Mouse (Mus musculus) midbrain, embryonic 15.5 days (tissue): ENCODE results near the gene Ddrgk1. TPM values are rescaled to one million over a fixed set of nuclear protein-coding genes. Genes with fewer than 3 reads are reported as not detected.
A peak's percentile ranks its signal among the peaks of the same experiment; 100 is the strongest.

Experiments
- ATAC-seq: fragments of 200-750 bp; cut with Nextera tagmentation; replicated peaks from 2 replicates; pipeline ENCODE4 v1.8.0; 2017; ENCODE audit warnings: moderate TSS enrichment
- H3K27ac ChIP-seq: fragments of 300-500 bp; sonication (generic); 2 replicates; pipeline ENCODE4 v1.5.1; 2015; ENCODE audit warnings: mild to moderate bottlenecking, inconsistent platforms
- H3K27me3 ChIP-seq: fragments of 300-500 bp; sonication (generic); replicated peaks from 2 replicates; pipeline ENCODE4 v1.6.1; 2015; ENCODE audit warnings: inconsistent platforms
- H3K36me3 ChIP-seq: fragments of 300-500 bp; sonication (generic); replicated peaks from 2 replicates; pipeline ENCODE4 v1.6.1; 2015; ENCODE audit warnings: inconsistent platforms
- H3K4me1 ChIP-seq: fragments of 300-500 bp; sonication (generic); 2 replicates; pipeline ENCODE4 v1.6.1; 2015; ENCODE audit warnings: inconsistent platforms
- H3K4me2 ChIP-seq: fragments of 300-500 bp; sonication (generic); 2 replicates; pipeline ENCODE4 v1.6.1; 2015; ENCODE audit warnings: inconsistent platforms, mild to moderate bottlenecking, moderate library complexity
- H3K4me3 ChIP-seq: fragments of 300-500 bp; sonication (generic); 2 replicates; pipeline ENCODE4 v1.5.1; 2015; ENCODE audit warnings: mild to moderate bottlenecking, inconsistent platforms
- H3K9ac ChIP-seq: fragments of 300-500 bp; sonication (generic); 2 replicates; pipeline ENCODE4 v1.6.1; 2015; ENCODE audit warnings: mild to moderate bottlenecking, inconsistent platforms
- H3K9me3 ChIP-seq: fragments of 300-500 bp; sonication (generic); 2 replicates; pipeline ENCODE4 v1.6.1; 2016; ENCODE audit warnings: inconsistent platforms
- WGBS: fragments of 180-500 bp; shearing (Covaris S2); methylation state at CpG from one replicate; pipeline ENCODE4 v1.1.7; 2015; ENCODE audit warnings: mixed read lengths; 5-methylcytosine and 5-hydroxymethylcytosine counted together
- polyA plus RNA-seq: library from polyadenylated mRNA; unstranded; fragments of >200 nt; fragmentation: Nextera tagmentation; extraction: Ambion mirVana; gene quantifications from 2 replicates; pipeline ENCODE4 v1.2.1, GENCODE M21; 2015

Gene Ddrgk1
- polyA plus RNA-seq, result 69.4 and 71.0 TPM in 2 replicates

DNA sequence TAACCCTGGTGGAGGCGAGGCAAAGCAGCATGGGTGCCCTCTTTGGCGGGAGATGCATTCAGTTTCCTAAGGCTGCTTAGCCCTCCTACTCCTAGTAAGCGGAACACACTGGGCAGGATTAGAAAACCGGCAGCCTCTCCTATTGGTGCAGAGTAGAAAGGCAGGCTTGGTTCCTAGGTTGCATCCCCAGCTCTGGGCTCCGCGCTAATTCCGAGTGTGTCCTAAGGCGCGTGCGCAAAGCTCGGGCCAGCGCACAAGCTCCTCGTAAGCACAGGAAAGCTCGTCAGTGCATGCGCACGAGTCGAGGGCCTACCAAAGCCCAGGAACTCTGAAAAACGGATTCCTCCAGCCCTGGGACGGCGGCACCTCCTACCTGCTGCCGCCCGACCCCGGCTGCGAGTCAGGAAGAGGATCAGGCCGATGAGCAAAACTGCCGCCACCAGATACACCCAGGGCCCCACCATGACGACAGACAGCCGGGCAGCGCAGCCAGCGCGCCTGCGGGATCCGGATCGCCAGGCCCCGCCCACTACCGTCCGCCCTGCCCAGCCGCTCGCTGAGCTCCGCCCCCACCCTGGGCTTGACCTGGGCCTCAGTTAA lies at the start of gene Ddrgk1:
Gene Ddrgk1 (minus strand): TSS at position 558 of the 600 bp plus-strand sequence.
- under 1% methylated on average over 40 of the region's 40 CpGs for WGBS
- peak; percentile 97 for ATAC-seq
- no peaks in the 10 kb centered on the region for H3K27me3 ChIP-seq
- H3K4me2 ChIP-seq, result peak within 1 kb of the TSS; percentile 59
- peaks cover 30% of the 10 kb centered on the region for H3K4me1 ChIP-seq
- peak within 1 kb of the TSS; percentile 55 for H3K4me3 ChIP-seq
- no peaks in the 10 kb centered on the region for H3K9me3 ChIP-seq
- peak within 1 kb of the TSS; percentile 80 for H3K9ac ChIP-seq
- peak within 1 kb of the TSS; percentile 98 for H3K27ac ChIP-seq
- H3K36me3 ChIP-seq, result no peaks in the 10 kb centered on the region

DNA sequence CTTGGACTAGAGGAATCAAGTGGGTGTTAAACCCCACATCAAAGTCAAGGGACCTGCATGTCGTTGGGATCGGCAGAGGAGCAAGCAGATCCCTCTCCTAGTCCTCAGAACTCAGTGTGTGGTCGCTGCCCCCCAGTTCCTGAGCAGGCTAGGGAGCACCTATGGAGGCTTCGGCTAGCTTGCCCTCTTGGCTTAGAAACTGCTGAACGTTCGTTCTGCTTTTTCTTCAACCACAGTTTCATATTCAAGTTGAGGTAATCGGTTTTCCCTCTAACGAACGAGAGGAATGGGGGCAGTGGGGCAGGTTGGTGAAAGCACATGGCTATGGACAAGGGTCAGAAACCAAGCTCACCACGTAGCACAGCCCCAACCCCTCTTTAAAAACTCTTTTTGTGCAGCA lies 42.6 kb upstream of the Ddrgk1 start:
- no peak overlapping the region for H3K4me3 ChIP-seq
- no peaks in the 10 kb centered on the region for H3K27me3 ChIP-seq
- H3K4me1 ChIP-seq, result no peaks in the 10 kb centered on the region
- no peak overlapping the region for H3K9ac ChIP-seq
- H3K4me2 ChIP-seq, result no peak overlapping the region
- WGBS, result 65% methylated on average over 10 of the region's 10 CpGs
- no peak overlapping the region for H3K27ac ChIP-seq
- peaks cover 34% of the 10 kb centered on the region for H3K36me3 ChIP-seq
- ATAC-seq, result no peak
- H3K9me3 ChIP-seq, result no peaks in the 10 kb centered on the region

DNA sequence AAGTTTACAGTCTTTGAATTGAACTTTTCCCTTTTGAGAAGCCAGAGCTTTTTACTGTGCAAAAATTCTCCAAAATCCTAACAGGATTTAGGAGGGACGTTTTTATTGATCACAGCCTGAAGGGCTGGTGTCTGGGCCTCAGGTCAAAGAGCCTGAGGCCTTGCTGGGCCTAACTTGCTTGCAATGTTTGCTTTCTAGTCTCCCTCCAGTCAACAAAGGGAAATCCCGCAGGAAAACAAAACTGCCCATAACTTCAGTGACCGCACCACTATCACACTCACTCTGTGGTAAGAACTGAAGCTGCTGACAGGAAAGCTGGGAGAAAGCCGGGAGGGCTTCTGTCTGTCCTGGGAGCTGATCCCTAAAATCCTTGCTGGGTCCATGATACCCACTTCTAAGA lies 42.1 kb upstream of the Ddrgk1 start:
- Histone ChIP-seq H3K27ac (no peak overlapping the region), H3K9me3 (no peaks in the 10 kb centered on the region), H3K4me3 (no peak overlapping the region), H3K27me3 (no peaks in the 10 kb centered on the region), H3K4me2 (no peak overlapping the region), H3K4me1 (no peaks in the 10 kb centered on the region), H3K9ac (no peak overlapping the region), H3K36me3 (peaks cover 30% of the 10 kb centered on the region)
- WGBS, result 70% methylated on average over 4 of the region's 4 CpGs
- ATAC-seq, result no peak

DNA sequence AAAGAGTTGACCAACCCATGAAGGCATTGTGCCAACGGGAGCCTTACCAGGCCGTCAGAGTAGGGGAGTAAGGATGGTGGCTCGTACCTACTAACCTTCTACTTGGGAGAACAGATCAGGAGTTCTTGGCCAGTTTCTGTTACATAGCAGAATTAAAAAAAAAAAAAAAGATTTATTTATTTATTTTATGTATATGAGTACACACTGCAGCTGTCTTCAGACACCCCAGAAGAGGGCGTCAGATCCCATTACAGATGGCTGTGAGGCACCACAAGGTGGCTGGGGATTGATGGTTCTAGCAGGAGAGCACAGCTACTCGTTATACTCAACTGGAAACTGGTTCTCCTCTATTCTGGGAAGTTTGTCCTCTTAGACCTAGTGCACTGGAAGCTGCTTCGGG lies 40.7 kb upstream of the Ddrgk1 start:
- H3K4me3 ChIP-seq, result no peak overlapping the region
- no peaks in the 10 kb centered on the region; the same call in 1 of the 2 replicates for H3K27me3 ChIP-seq
- 72% methylated on average over 6 of the region's 6 CpGs for WGBS
- H3K27ac ChIP-seq, result no peak overlapping the region
- no peaks in the 10 kb centered on the region for H3K9me3 ChIP-seq
- H3K4me1 ChIP-seq, result no peaks in the 10 kb centered on the region
- no peak for ATAC-seq
- no peak overlapping the region for H3K4me2 ChIP-seq
- H3K9ac ChIP-seq, result no peak overlapping the region
- H3K36me3 ChIP-seq, result peaks cover 15% of the 10 kb centered on the region

DNA sequence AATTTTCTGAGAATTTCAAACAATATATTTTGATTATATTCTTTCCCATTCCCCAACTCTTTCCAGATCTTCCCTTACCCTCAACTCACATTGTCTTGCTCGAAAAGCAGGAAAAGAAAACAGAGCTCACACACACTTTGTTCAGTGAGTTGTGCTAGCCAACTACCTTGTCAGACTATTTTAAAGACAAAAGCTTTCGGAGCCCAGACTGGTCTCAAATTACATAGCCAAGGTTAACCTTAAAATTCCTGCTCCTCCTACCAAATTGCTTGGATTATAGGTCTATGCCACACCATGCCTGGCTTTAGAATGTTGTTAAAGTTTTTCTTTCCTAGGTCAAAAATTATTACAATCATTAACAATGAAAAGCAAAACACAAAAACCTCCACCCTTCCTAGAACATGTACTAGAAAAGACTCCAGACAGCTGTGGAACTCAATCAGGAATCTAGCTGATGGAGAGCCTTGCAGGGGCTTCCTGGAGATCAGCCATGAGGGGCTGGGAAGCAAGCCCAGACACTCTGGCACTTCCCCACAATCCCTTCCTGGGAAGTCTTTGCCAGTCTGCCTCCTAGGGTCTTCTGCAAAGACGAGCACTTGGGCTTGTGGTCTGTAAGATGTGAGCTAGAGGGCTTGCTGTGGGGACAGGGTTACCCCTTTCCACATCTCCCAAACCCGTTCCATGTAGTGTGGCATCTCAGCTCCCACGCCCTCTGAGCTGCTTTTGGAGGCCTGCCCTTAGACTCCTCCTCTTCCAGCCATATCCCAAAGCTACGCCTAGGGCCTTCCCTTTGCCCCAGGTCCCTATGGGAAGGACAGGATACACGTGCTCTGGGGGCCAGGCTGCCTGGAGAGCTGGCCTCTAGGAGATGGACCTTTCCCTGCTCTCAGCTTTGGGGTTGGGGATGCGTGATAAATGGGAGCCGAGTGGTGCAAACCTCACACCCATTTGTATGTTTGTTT lies 39.9 kb upstream of the Ddrgk1 start:
- H3K9ac ChIP-seq, result no peak overlapping the region
- ATAC-seq, result 0 out of 2 replicates have a peak, but pooled peaks have one; percentile 33
- 71% methylated on average over 9 of the region's 9 CpGs for WGBS
- no peak overlapping the region for H3K4me2 ChIP-seq
- peaks cover 12% of the 10 kb centered on the region; the same call in 1 of the 2 replicates for H3K36me3 ChIP-seq
- no peak overlapping the region for H3K4me3 ChIP-seq
- H3K4me1 ChIP-seq, result no peaks in the 10 kb centered on the region
- no peak overlapping the region for H3K27ac ChIP-seq
- H3K27me3 ChIP-seq, result peaks cover 4% of the 10 kb centered on the region; the same call in 1 of the 2 replicates
- H3K9me3 ChIP-seq, result no peaks in the 10 kb centered on the region

DNA sequence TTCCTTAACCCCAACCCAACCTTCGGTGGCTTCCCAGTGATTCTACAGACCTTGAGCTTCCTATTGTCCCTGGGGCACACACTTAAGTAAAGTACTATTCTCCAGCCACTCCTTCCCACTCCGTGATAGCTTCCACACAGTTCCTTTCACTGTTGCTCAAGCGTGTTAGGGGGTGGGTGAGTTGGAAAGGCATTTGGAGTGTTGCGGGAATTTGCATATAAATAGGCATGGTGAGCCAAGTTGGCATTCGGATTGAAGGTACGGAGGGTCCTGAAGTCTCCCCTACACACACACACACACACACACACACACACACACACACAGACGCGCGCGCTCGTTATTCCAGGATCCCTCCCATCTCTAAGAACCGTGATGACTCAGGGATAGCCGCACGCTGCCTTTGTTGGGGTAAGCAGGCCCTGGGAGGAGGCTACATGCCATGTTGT lies 33.4 kb upstream of the Ddrgk1 start:
- ATAC-seq, result peak; percentile 30; the same call in 1 of the 2 replicates
- Histone ChIP-seq H3K9ac (no peak overlapping the region), H3K27ac (no peak overlapping the region), H3K4me1 (peaks cover 18% of the 10 kb centered on the region), H3K9me3 (no peaks in the 10 kb centered on the region), H3K36me3 (no peaks in the 10 kb centered on the region), H3K27me3 (peaks cover 43% of the 10 kb centered on the region), H3K4me2 (peak overlapping the region; percentile 98), H3K4me3 (peak overlapping the region; percentile 48)
- WGBS, result under 1% methylated on average over 14 of the region's 14 CpGs

DNA sequence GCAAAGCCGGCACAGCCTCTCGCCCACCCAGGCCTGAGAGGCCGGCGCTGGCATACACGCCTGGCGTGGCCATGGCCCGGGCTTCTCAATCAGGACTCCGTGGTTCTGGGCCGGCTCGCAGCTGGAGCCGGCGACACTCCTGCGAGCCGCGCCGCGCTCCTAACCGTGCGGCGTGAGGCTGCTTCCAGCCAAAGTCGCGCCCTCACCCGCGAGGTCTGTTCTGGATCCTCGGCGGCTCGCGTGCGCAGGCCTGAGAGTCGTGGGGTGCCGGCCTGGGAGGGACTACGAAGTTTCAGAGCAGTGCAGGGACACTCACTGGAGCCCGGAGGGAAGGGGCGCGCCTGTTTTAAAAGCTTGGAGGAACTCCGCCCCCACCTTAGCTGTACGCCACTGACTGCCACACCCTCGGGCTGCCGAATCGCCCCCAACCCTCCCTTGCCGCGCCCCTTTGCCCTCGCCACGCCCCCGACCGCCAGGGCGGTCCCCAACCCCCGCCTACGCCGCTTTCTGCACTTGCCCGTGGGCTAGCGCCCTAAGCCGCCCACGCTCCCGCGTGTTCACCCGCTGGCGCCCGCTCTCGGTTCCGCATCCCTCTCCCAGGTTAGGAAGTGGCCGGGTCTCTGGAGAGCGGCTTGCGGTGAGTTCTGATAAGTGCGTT lies 32.8 kb upstream of the Ddrgk1 start, which contains the start of gene Slc4a11:
Gene Slc4a11 (minus strand): TSS at position 367 of the 658 bp plus-strand sequence.
- Histone ChIP-seq H3K27me3 (peaks cover 43% of the 10 kb centered on the region), H3K9ac (peak within 1 kb of the TSS; percentile 35), H3K27ac (no peak within 1 kb of the TSS), H3K4me1 (peaks cover 18% of the 10 kb centered on the region), H3K36me3 (no peaks in the 10 kb centered on the region), H3K4me2 (peak within 1 kb of the TSS; percentile 98), H3K9me3 (no peaks in the 10 kb centered on the region), H3K4me3 (peak within 1 kb of the TSS; percentile 48)
- under 1% methylated on average over 65 of the region's 65 CpGs for WGBS
- ATAC-seq, result peak; percentile 48

DNA sequence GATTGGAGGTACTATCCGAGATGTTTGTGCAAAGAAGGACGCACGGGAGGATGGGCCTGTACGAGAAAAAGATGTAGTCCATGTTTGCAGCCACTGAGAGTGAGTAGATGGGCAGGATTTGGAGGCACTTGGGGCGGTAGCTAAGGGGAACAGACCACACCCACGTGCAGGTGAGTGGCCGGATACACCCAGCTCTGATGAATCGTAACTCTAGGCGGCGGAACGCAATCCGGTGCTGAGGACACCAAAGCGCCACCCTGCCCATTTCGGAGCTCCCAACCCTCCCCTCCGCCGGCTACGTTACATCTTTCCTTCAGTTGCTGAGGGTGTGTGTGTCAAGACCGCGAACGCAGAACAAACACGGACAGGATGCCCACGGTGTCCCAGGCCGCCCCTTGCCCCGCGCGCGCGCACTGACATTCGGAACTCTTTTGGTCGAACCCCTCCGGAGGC lies 32.3 kb upstream of the Ddrgk1 start:
- H3K27me3 ChIP-seq, result peaks cover 43% of the 10 kb centered on the region
- H3K9me3 ChIP-seq, result no peaks in the 10 kb centered on the region
- peaks cover 18% of the 10 kb centered on the region for H3K4me1 ChIP-seq
- H3K4me3 ChIP-seq, result peak overlapping the region; percentile 48
- ATAC-seq, result peak; percentile 43
- no peak overlapping the region for H3K27ac ChIP-seq
- peak overlapping the region; percentile 35 for H3K9ac ChIP-seq
- WGBS, result under 1% methylated on average over 31 of the region's 31 CpGs
- peak overlapping the region; percentile 98 for H3K4me2 ChIP-seq
- no peaks in the 10 kb centered on the region for H3K36me3 ChIP-seq

DNA sequence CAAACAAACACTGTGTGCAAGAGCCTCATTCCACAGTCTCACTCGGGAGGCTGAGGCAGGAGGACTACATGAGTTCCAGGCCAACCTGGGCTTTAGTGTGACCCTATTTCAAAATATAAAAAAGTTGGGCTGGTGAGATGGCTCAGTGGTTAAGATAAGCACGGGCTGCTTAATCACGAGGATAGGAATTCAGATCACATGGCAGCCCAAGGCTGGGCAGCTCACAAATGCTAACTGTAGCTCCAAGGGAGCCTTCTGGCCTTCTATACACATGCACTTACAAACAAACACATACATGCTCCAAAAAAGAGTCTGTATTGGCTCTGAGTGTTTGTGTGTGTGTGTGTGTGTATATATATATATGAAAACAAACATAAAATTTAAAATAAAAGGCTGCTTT lies 29.1 kb upstream of the Ddrgk1 start:
- no peak overlapping the region for H3K4me2 ChIP-seq
- H3K27ac ChIP-seq, result no peak overlapping the region
- ATAC-seq, result no peak
- H3K36me3 ChIP-seq, result no peaks in the 10 kb centered on the region
- no peak overlapping the region for H3K9ac ChIP-seq
- peaks cover 36% of the 10 kb centered on the region for H3K27me3 ChIP-seq
- WGBS, result 36% methylated on average over 3 of the region's 3 CpGs
- H3K4me1 ChIP-seq, result peaks cover 18% of the 10 kb centered on the region
- H3K4me3 ChIP-seq, result no peak overlapping the region
- no peaks in the 10 kb centered on the region for H3K9me3 ChIP-seq

DNA sequence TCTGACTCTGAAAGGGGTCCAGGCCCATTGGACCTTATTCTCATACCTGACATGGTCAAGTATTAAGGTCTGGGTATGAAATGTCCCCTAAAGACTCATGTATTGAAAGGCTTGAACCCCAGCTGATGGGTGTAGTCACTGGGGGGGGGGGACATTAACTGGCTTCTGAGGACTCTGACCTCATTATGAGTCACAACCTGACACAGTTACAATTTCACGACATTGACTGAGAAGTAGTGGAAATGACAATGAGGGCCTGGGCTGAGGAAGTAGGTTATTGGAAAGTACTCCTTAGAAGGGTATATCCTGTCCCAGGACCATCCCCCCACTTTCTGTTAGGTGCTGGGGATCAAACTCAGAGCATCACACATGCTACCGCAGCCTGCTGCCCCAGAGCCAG lies 24.6 kb upstream of the Ddrgk1 start:
- Histone ChIP-seq H3K4me3 (no peak overlapping the region), H3K9me3 (no peaks in the 10 kb centered on the region), H3K36me3 (0 out of 2 replicates have a peak, but pooled peaks cover 3% of the 10 kb centered on the region), H3K9ac (no peak overlapping the region), H3K27me3 (no peaks in the 10 kb centered on the region), H3K4me1 (no peaks in the 10 kb centered on the region), H3K4me2 (no peak overlapping the region), H3K27ac (no peak overlapping the region)
- 85% methylated on average over 2 of the region's 2 CpGs for WGBS
- ATAC-seq, result no peak

DNA sequence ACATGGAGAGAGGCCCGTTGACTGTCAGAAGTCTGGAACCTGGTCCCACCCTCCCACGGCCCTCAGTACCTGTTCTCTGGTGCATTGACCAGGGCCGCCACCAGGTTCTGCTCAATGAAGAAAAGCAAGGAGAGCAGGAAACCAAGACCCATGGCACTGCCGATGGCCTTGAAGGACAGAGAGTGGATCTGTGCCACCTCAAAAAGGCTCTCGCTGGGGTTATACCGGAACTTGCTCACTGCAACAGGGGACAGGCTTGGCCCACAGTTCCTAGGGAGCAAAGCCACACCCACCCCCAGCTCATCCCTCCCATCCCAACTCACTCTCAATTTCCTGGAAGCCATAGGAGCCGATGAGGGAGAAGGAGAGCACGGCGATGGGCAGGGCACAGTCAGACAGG lies 21.0 kb upstream of the Ddrgk1 start:
- H3K4me3 ChIP-seq, result no peak overlapping the region
- no peaks in the 10 kb centered on the region for H3K4me1 ChIP-seq
- H3K27me3 ChIP-seq, result no peaks in the 10 kb centered on the region
- H3K9me3 ChIP-seq, result no peaks in the 10 kb centered on the region
- ATAC-seq, result no peak
- no peak overlapping the region for H3K9ac ChIP-seq
- H3K4me2 ChIP-seq, result no peak overlapping the region
- H3K27ac ChIP-seq, result no peak overlapping the region
- H3K36me3 ChIP-seq, result peaks cover 21% of the 10 kb centered on the region
- WGBS, result 93% methylated on average over 9 of the region's 9 CpGs

DNA sequence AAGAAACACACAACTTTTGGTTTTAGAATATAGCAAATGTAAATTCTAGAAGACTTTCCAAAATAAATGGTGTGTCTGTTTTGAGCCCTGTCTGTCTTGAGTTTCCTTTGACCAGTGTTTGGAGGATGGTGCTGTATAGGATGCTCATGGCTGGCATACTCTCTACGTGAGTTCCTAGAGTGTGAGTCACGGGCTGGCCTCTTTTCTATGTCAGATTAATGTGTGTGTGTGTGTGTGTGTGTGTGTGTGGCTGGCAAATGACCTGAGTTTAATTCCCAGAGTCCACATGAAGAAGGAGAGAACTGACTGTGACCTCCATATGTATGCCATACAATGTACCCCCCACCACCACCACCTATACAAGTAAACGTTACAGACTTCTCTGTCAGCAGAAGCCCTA lies 17.1 kb upstream of the Ddrgk1 start:
- Histone ChIP-seq H3K36me3 (peaks cover 54% of the 10 kb centered on the region), H3K4me3 (no peak overlapping the region), H3K9ac (no peak overlapping the region), H3K27ac (no peak overlapping the region), H3K9me3 (no peaks in the 10 kb centered on the region), H3K4me1 (no peaks in the 10 kb centered on the region), H3K4me2 (no peak overlapping the region), H3K27me3 (no peaks in the 10 kb centered on the region)
- ATAC-seq, result no peak
- 91% methylated on average over 3 of the region's 3 CpGs for WGBS
